Mouse (Mus musculus) midbrain, embryonic 16.5 days (tissue): ENCODE results near the gene Ffar2. TPM values are rescaled to one million over a fixed set of nuclear protein-coding genes. Genes with fewer than 3 reads are reported as not detected.

Experiments
- ATAC-seq: fragments of 200-750 bp; cut with Nextera tagmentation; 2 replicates; pipeline ENCODE4 v1.8.0; 2017; ENCODE audit warnings: moderate TSS enrichment
- H3K27ac ChIP-seq: fragments of 300-500 bp; sonication (generic); 2 replicates; pipeline ENCODE4 v1.5.1; 2014; ENCODE audit warnings: mild to moderate bottlenecking, low read length, mixed read lengths
- H3K27me3 ChIP-seq: fragments of 300-500 bp; sonication (generic); 2 replicates; pipeline ENCODE4 v1.6.1; 2014; ENCODE audit warnings: low read depth, low read length, mixed read lengths; ENCODE audit not compliant: control insufficient read depth, insufficient read depth
- H3K36me3 ChIP-seq: fragments of 300-500 bp; sonication (generic); 2 replicates; pipeline ENCODE4 v1.6.1; 2014; ENCODE audit warnings: mild to moderate bottlenecking, low read length, moderate library complexity, mixed read lengths; ENCODE audit not compliant: control insufficient read depth, insufficient read depth
- H3K4me1 ChIP-seq: fragments of 300-500 bp; sonication (generic); 2 replicates; pipeline ENCODE4 v1.6.1; 2014; ENCODE audit warnings: mild to moderate bottlenecking, low read length, mixed read lengths; ENCODE audit not compliant: control insufficient read depth, insufficient read depth
- H3K4me2 ChIP-seq: fragments of 300-500 bp; sonication (generic); 2 replicates; pipeline ENCODE4 v1.6.1; 2014; ENCODE audit warnings: mild to moderate bottlenecking, low read length, mixed read lengths
- H3K4me3 ChIP-seq: fragments of 300-500 bp; sonication (generic); 2 replicates; pipeline ENCODE4 v1.5.1; 2014; ENCODE audit warnings: low read depth, mild to moderate bottlenecking, low read length, moderate library complexity, mixed read lengths
- H3K9ac ChIP-seq: fragments of 300-500 bp; sonication (generic); 2 replicates; pipeline ENCODE4 v1.6.1; 2014; ENCODE audit warnings: low read depth, low read length, mixed read lengths
- H3K9me3 ChIP-seq: fragments of 300-500 bp; sonication (generic); replicated peaks from 2 replicates; pipeline ENCODE4 v1.6.1; 2014; ENCODE audit warnings: mild to moderate bottlenecking, low read length, mixed read lengths; ENCODE audit not compliant: control insufficient read depth, poor library complexity, severe bottlenecking
- WGBS: fragments of 180-500 bp; shearing (Covaris S2); extraction: QIAGEN DNeasy Blood & Tissue Kit; methylation state at CpG from one replicate; pipeline ENCODE4 v1.1.7; 2014; 5-methylcytosine and 5-hydroxymethylcytosine counted together
- polyA plus RNA-seq: library from polyadenylated mRNA; unstranded; fragments of >200 nt; fragmentation: Nextera tagmentation; extraction: Ambion mirVana; gene quantifications from 2 replicates; pipeline ENCODE4 v1.2.1, GENCODE M21; 2015

Gene Ffar2
- 0.13 TPM in 1 of 2 replicates, not detected in the other for polyA plus RNA-seq

DNA sequence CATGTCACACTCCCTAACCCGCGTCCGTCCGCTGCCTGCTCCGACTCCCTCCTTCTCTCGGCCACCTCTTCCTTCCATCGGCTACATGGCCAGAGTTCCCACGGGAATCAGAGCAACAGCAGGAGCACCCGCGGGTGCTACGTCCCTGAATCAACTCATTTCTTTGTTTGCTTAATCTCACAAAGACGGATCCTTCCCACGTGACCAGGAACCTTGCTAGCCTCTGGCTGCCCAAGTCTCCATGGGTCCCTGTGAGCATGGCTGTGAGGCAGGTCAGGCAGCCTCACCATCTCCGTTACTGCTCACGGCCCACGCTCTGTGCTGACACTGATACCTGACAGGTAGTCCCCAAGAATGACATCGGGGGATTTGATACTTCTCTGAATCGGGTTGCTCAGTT, at the start of gene Ffar2:
Ffar2 (minus strand) TSS at position 101 of the 400 bp plus-strand sequence.
- Histone ChIP-seq H3K27me3 (no peaks in the 10 kb centered on the region), H3K9me3 (no peaks in the 10 kb centered on the region), H3K4me3 (no peak within 1 kb of the TSS), H3K27ac (no peak within 1 kb of the TSS), H3K4me1 (no peaks in the 10 kb centered on the region), H3K4me2 (no peak within 1 kb of the TSS), H3K9ac (no peak within 1 kb of the TSS), H3K36me3 (no peaks in the 10 kb centered on the region)
- 90% methylated on average over 18 of the region's 18 CpGs for WGBS
- no peak for ATAC-seq

DNA sequence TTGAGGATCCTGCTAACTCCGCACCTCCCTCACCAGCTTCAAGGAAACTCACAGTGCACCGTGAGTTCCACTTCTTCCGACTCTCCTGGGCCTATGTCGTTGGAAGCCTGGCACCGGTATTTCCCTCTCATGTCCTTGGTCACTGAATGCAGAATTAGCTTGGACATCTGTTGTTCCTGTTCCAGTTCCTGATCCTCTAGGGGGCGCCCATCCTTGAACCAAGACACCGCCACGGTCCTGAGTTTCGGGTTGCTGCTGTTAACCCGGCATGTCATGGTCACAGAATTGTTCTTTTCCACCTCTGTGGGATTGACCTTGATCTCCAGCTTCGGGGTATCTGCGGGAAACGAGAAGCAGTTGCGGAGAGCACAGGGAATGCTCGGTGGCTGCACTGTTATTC, 49.5 kb upstream of the Ffar2 start:
- no peak for ATAC-seq
- no peaks in the 10 kb centered on the region for H3K9me3 ChIP-seq
- no peak overlapping the region for H3K9ac ChIP-seq
- no peaks in the 10 kb centered on the region for H3K27me3 ChIP-seq
- WGBS = 28% methylated on average over 15 of the region's 15 CpGs
- H3K27ac ChIP-seq = no peak overlapping the region
- H3K36me3 ChIP-seq = no peaks in the 10 kb centered on the region
- no peak overlapping the region for H3K4me3 ChIP-seq
- H3K4me2 ChIP-seq = peak overlapping the region; percentile 37; the same call in 1 of the 2 replicates
- no peaks in the 10 kb centered on the region for H3K4me1 ChIP-seq

DNA sequence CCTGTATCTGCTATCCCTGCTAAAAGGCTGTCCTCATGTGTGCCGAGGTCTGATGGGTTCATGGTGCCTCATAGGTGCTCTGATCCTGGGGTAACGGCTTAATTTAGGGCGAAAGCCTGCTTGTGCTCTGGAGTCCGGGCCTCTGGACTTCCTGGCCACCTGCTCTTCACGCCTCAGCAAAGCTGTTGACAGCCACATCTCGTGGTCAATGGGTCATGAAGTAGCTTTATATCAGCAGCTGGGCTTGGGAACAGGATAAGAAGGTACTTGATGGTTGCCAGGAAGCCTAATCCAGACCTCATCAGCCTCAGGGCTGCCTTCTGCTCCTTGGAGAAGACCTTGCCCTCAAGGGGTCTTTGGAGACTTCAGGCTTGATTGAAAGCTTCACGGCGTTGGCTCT, 39.8 kb upstream of the Ffar2 start:
- H3K4me3 ChIP-seq = no peak overlapping the region
- H3K36me3 ChIP-seq = no peaks in the 10 kb centered on the region
- no peaks in the 10 kb centered on the region for H3K9me3 ChIP-seq
- no peak overlapping the region for H3K27ac ChIP-seq
- no peak overlapping the region for H3K4me2 ChIP-seq
- no peak overlapping the region for H3K9ac ChIP-seq
- H3K4me1 ChIP-seq = no peaks in the 10 kb centered on the region
- no peak for ATAC-seq
- WGBS = 65% methylated on average over 8 of the region's 8 CpGs
- no peaks in the 10 kb centered on the region for H3K27me3 ChIP-seq

DNA sequence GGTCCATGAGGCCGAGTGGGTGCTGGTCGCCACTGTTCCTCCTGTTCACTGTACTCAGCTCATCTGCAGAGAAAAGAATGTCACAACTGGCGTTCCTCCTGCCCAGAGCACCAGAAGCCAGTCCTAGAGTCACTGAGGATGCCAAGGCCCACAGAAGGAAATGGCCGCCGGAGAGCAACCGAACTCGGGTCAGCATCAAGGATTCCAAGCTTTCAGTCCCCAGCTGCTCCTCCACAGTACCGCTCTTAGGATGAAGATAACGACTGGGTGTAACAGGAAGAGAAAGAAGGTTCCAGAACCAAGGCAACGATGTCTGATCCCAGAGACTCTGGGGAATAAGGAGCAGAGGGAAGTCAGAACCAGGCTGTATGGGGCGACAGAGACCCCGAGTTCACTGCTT, 37.9 kb upstream of the Ffar2 start, which contains the start of gene Ffar1:
Ffar1 (minus strand) TSS at position 101 of the 400 bp plus-strand sequence.
- 91% methylated on average over 12 of the region's 12 CpGs for WGBS
- Histone ChIP-seq H3K9me3 (no peaks in the 10 kb centered on the region), H3K27me3 (no peaks in the 10 kb centered on the region), H3K27ac (no peak within 1 kb of the TSS), H3K4me2 (no peak within 1 kb of the TSS), H3K9ac (no peak within 1 kb of the TSS), H3K4me3 (no peak within 1 kb of the TSS), H3K36me3 (no peaks in the 10 kb centered on the region), H3K4me1 (no peaks in the 10 kb centered on the region)
- ATAC-seq = no peak

DNA sequence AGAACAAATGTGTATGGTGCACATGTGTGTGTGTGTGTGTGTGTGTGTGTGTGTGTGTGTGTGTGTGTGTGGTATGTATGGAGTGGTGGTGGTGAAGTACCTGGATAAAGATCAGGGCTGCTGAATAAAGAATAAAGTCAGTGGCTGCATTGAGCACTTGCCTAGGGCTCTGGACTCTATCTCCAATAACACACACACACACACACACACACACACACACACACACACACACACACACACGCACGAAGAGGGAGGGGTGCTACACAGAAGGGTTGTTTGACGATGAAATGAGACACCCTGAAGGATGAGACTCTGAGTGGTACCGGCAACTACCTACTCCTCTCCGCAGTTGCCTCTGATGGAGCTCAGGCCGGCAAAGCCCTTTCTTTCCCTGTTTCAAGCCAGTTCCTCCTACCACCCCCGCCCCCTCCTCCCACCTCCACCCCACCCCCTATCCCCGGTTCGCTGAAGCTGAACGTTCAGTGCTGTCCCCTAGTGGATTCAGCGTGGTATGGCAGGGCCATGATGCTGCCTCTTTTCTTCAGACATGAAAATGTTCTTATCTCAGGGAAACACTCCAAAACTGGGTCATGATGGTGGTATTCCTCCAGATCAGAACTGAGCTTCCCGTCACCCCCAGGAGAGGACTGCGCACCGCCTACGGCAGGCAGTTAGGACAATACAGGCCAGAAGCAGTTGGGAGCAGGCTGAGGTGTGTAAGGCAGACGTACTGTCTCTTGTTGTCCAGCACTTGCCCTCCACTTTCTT, 36.2 kb upstream of the Ffar2 start:
- no peak overlapping the region for H3K27ac ChIP-seq
- H3K36me3 ChIP-seq = no peaks in the 10 kb centered on the region
- H3K4me1 ChIP-seq = no peaks in the 10 kb centered on the region
- peak overlapping the region; percentile 56 for H3K4me2 ChIP-seq
- peak overlapping the region; percentile 33 for H3K4me3 ChIP-seq
- 0 out of 2 replicates have a peak overlapping the region, but pooled peaks have one; percentile 43 for H3K9ac ChIP-seq
- 8% methylated on average over 14 of the region's 16 CpGs for WGBS
- no peaks in the 10 kb centered on the region for H3K27me3 ChIP-seq
- ATAC-seq = peak; percentile 75
- no peaks in the 10 kb centered on the region for H3K9me3 ChIP-seq

DNA sequence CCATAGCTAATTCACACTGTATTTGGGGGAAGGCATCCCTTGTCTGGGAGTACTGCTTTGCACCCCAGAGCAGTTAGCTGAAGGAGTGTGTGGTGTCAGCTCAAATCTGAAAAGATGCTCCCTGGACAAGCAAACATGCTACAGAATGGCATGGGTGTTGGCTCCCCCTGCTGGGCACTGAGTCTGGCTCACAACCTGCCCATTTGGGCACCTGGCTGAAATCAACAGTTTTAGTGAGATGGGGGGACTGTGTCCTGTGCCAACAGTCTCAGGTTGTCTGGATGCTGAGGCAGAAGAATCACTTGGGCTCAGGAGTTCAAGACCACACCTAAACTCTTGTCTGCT, 35.7 kb upstream of the Ffar2 start:
- Histone ChIP-seq H3K4me1 (no peaks in the 10 kb centered on the region), H3K27me3 (no peaks in the 10 kb centered on the region), H3K4me3 (no peak overlapping the region), H3K9ac (no peak overlapping the region), H3K9me3 (no peaks in the 10 kb centered on the region), H3K36me3 (no peaks in the 10 kb centered on the region), H3K4me2 (no peak overlapping the region; the same call in 1 of the 2 replicates), H3K27ac (0 out of 2 replicates have a peak overlapping the region, but pooled peaks have one; percentile 4)
- peak; percentile 75 for ATAC-seq

DNA sequence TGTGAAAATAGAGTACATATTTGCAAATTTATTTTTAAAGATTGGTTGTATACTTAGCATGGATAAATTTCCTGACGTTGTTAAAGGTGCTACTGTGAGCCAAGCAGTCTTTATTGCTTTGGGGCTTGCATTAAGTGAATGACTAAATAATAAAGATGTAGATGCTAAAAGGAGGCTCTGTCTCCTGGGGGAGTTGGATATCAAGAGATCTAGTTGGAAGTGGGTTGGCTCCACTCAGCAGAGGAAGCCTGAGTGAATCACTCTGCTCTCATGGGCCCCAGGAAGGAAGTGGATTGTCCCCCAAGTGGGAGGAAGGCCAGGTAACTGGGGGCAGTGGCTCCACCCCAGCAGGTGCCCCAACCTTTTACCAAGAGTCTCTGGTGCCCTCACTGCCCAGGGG, 34.2 kb upstream of the Ffar2 start:
- no peak for ATAC-seq
- Histone ChIP-seq H3K4me1 (no peaks in the 10 kb centered on the region), H3K36me3 (no peaks in the 10 kb centered on the region), H3K9ac (no peak overlapping the region), H3K9me3 (no peaks in the 10 kb centered on the region), H3K27ac (no peak overlapping the region), H3K27me3 (no peaks in the 10 kb centered on the region), H3K4me2 (no peak overlapping the region), H3K4me3 (no peak overlapping the region)
- WGBS = 65% methylated on average over 1 of the region's 1 CpGs

DNA sequence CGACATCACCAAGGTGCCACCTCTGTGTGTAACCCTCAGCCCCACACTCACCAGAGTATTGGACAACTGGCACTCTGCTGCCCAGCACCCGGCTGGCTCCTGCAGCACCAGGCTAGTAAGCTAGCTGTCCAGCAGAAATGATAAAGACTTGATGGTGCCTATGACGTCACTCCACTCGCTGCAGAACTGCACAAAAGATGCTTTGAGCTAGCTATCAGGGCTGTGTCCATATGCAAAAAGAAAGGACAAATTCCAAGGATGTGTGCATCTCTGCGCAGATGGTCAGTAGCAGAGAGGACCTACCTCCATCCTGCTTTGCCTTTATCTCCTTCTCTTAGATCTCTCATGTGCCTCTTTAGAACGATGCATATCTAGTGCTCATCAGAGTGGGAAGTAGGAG, 32.5 kb upstream of the Ffar2 start, which contains the start of gene Ffar3:
Ffar3 (minus strand) TSS at position 101 of the 400 bp plus-strand sequence.
- H3K36me3 ChIP-seq = no peaks in the 10 kb centered on the region
- no peaks in the 10 kb centered on the region for H3K27me3 ChIP-seq
- no peaks in the 10 kb centered on the region for H3K4me1 ChIP-seq
- no peak within 1 kb of the TSS for H3K4me2 ChIP-seq
- H3K9me3 ChIP-seq = no peaks in the 10 kb centered on the region
- H3K4me3 ChIP-seq = no peak within 1 kb of the TSS
- no peak within 1 kb of the TSS for H3K9ac ChIP-seq
- 90% methylated on average over 6 of the region's 6 CpGs for WGBS
- ATAC-seq = no peak
- H3K27ac ChIP-seq = no peak within 1 kb of the TSS

DNA sequence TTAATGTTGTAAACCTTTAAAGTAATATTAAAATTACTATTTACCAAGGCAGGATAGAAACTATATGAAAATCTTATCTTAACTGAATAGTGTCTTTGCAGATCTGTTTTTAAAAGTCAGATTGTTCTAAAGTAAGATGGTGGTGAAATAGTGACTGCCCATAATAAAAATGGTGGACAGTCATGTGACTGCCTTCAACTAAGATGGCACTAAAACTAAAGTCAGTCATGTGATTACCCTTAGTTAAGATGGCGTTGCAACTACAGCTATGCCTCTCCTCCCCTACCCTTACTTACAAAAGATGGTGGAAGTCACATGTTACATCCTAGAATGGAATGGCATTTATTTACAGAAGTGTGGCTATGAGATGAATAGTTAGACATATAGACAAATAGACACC, 27.8 kb upstream of the Ffar2 start:
- Histone ChIP-seq H3K4me1 (no peaks in the 10 kb centered on the region), H3K9ac (no peak overlapping the region), H3K4me3 (no peak overlapping the region), H3K4me2 (no peak overlapping the region), H3K27ac (no peak overlapping the region), H3K27me3 (no peaks in the 10 kb centered on the region), H3K9me3 (no peaks in the 10 kb centered on the region), H3K36me3 (no peaks in the 10 kb centered on the region)
- WGBS = 89% methylated on average over 1 of the region's 1 CpGs
- ATAC-seq = no peak
